ENCODE assay signal across 8 mouse cellular contexts in genomic region chr12:85455065-85456058, GRCm38 (mm10). TPM values are rescaled to one million over a fixed set of nuclear protein-coding genes. Genes with fewer than 3 reads are reported as not detected.
A peak's percentile ranks its signal among the peaks of the same experiment; 100 is the strongest.
DNase-seq lines count a peak whose midpoint lies in the region; ATAC-seq lines count a peak whose summit lies in the region.

No protein-coding gene starts in this region.

- peaks cover 30% of the 10 kb centered on the region for H3K4me1 ChIP-seq in embryonic facial prominence, embryonic 14.5 days (ENCODE audit: control insufficient read depth, insufficient read depth, low read length)
- H3K4me1 ChIP-seq in kidney, embryonic 14.5 days (ENCODE audit: control insufficient read depth, insufficient read depth, low read length): peaks cover 22% of the 10 kb centered on the region
- H3K4me1 ChIP-seq in limb, embryonic 15.5 days: peaks cover 46% of the 10 kb centered on the region

- DNase-seq in 3T3-L1 (ENCODE audit: low read depth, low spot score): peak; percentile 99
- peak; percentile 86 to 94 for DNase-seq in adrenal gland, postnatal 4 days (ENCODE audit: low spot score in 2 of 2)
- DNase-seq in embryonic facial prominence, embryonic 14.5 days (ENCODE audit: low spot score): peak; percentile 100
- DNase-seq in heart, adult 9 months (ENCODE audit: low spot score in 2 of 2): peak; percentile 99
- peak; percentile 98 for DNase-seq in monocyte, adult 2 months (ENCODE audit: low read depth in 1 of 2, low spot score in 2 of 2)
- peak; percentile 96 to 97 for DNase-seq in spleen, postnatal 36 days (ENCODE audit: low spot score in 2 of 2)

- H3K36me3 ChIP-seq in embryonic facial prominence, embryonic 14.5 days (ENCODE audit: control insufficient read depth, insufficient read depth, low read length): no peaks in the 10 kb centered on the region
- no peaks in the 10 kb centered on the region for H3K36me3 ChIP-seq in kidney, embryonic 14.5 days (ENCODE audit: control insufficient read depth, insufficient read depth, low read length)
- H3K36me3 ChIP-seq in limb, embryonic 15.5 days: no peaks in the 10 kb centered on the region

- no peaks in the 10 kb centered on the region for H3K9me3 ChIP-seq in embryonic facial prominence, embryonic 14.5 days (ENCODE audit: control insufficient read depth, low read length)
- H3K9me3 ChIP-seq in kidney, embryonic 14.5 days (ENCODE audit: control insufficient read depth, low read length): no peaks in the 10 kb centered on the region
- H3K9me3 ChIP-seq in limb, embryonic 15.5 days: no peaks in the 10 kb centered on the region

- under 1% methylated on average over 34 of the region's 44 CpGs for WGBS in embryonic facial prominence, embryonic 14.5 days
- 1% methylated on average over 44 of the region's 44 CpGs for WGBS in kidney, embryonic 14.5 days
- under 1% methylated on average over 44 of the region's 44 CpGs for WGBS in limb, embryonic 15.5 days

- no peaks in the 10 kb centered on the region for H3K27me3 ChIP-seq in embryonic facial prominence, embryonic 14.5 days (replicated peaks; ENCODE audit: control insufficient read depth, insufficient read depth, low read length)
- no peaks in the 10 kb centered on the region for H3K27me3 ChIP-seq in kidney, embryonic 14.5 days (ENCODE audit: control insufficient read depth, insufficient read depth, low read length)
- H3K27me3 ChIP-seq in limb, embryonic 15.5 days: no peaks in the 10 kb centered on the region

- peak overlapping the region; percentile 42 for H3K4me3 ChIP-seq in embryonic facial prominence, embryonic 14.5 days (ENCODE audit: low read depth, low read length)
- H3K4me3 ChIP-seq in kidney, embryonic 14.5 days (ENCODE audit: low read length): peak overlapping the region; percentile 41
- H3K4me3 ChIP-seq in limb, embryonic 15.5 days: peak overlapping the region; percentile 44

- peak overlapping the region; percentile 82 for H3K4me2 ChIP-seq in embryonic facial prominence, embryonic 14.5 days (ENCODE audit: low read depth, low read length)
- peak overlapping the region; percentile 61 for H3K4me2 ChIP-seq in kidney, embryonic 14.5 days (replicated peaks; ENCODE audit: low read depth, low read length)
- H3K4me2 ChIP-seq in limb, embryonic 15.5 days: peak overlapping the region; percentile 84

- H3K27ac ChIP-seq in embryonic facial prominence, embryonic 14.5 days (replicated peaks; ENCODE audit: low read depth, low read length): peak overlapping the region; percentile 98
- peak overlapping the region; percentile 89 for H3K27ac ChIP-seq in kidney, embryonic 14.5 days (ENCODE audit: low read depth, low read length)
- peak overlapping the region; percentile 97 for H3K27ac ChIP-seq in limb, embryonic 15.5 days

- ATAC-seq in embryonic facial prominence, embryonic 14.5 days (ENCODE audit: low read depth): peak; percentile 98
- peak; percentile 98 for ATAC-seq in kidney, embryonic 14.5 days (ENCODE audit: low FRiP score, low TSS enrichment)
- peak; percentile 98 for ATAC-seq in limb, embryonic 15.5 days (ENCODE audit: insufficient number of reproducible peaks, low FRiP score, low TSS enrichment, low read depth)

- peak overlapping the region; percentile 62 for H3K9ac ChIP-seq in embryonic facial prominence, embryonic 14.5 days (ENCODE audit: low read depth, low read length)
- peak overlapping the region; percentile 32 for H3K9ac ChIP-seq in kidney, embryonic 14.5 days (ENCODE audit: low read depth, low read length)
- peak overlapping the region; percentile 21; the same call in 1 of the 2 replicates for H3K9ac ChIP-seq in limb, embryonic 15.5 days

RNA-seq across cellular contexts. Expression of gene Fos, which starts 18.3 kb away (rescaled TPM):
- 1 to 10 TPM; 6.5 to 8.3 TPM for total RNA-seq in adrenal gland, postnatal 4 days (2021)
- polyA plus RNA-seq in embryonic facial prominence, embryonic 14.5 days (2014; fragmentation: Nextera tagmentation; extraction: Ambion mirVana): 11.2 and 12.6 TPM in 2 replicates
- 1.6 and 3.0 TPM in 2 replicates for polyA plus RNA-seq in kidney, embryonic 14.5 days (2014; fragmentation: Nextera tagmentation; extraction: Ambion mirVana)
- 38.8 and 48.3 TPM in 2 replicates for polyA plus RNA-seq in limb, embryonic 15.5 days (2015; fragmentation: Nextera tagmentation; extraction: Ambion mirVana)

Comparison
In these comparisons a context has a peak if more than half of its experiments do, and no peak if none do; other contexts are left out.
1. Peak in every context shown above with its lines: DNase-seq, ATAC-seq, H3K4me3 ChIP-seq and H3K27ac ChIP-seq.